Mouse (Mus musculus): ENCODE results near the gene Mgrn1. TPM values are rescaled to one million over a fixed set of nuclear protein-coding genes. Genes with fewer than 3 reads are reported as not detected.

The Mgrn1 gene
- total RNA-seq, 1 experiment from 2014 or later, result 85.4 TPM

GRCm38 (mm10) chr16:4942868-4943267 lies 56.8 kb downstream of the Mgrn1 start:
- no peak for DNase-seq

- DNase-seq, result no peak
Observed at GRCm38 (mm10) chr16:4943431-4943830, 57.4 kb downstream of the Mgrn1 start.

GRCm38 (mm10) chr16:4945415-4945814 lies 59.4 kb downstream of the Mgrn1 start:
- no peak for DNase-seq

- DNase-seq, result no peak
Observed at GRCm38 (mm10) chr16:4946155-4946554, 60.1 kb downstream of the Mgrn1 start.

GRCm38 (mm10) chr16:4947378-4947777 lies 61.3 kb downstream of the Mgrn1 start:
- DNase-seq, result no peak

GRCm38 (mm10) chr16:4956609-4957008 lies 70.6 kb downstream of the Mgrn1 start:
- no peak for DNase-seq

GRCm38 (mm10) chr16:4957446-4957845 lies 71.4 kb downstream of the Mgrn1 start:
- DNase-seq, result no peak

GRCm38 (mm10) chr16:4960260-4960659 lies 74.2 kb downstream of the Mgrn1 start:
- DNase-seq, result no peak

GRCm38 (mm10) chr16:4963346-4963745 lies 77.3 kb downstream of the Mgrn1 start:
- no peak for DNase-seq

GRCm38 (mm10) chr16:4963797-4964709 lies 78.0 kb downstream of the Mgrn1 start, which contains the start of gene Anks3:
Anks3 (minus strand) TSS chr16:4964205.
- peak; percentile 97 for DNase-seq

GRCm38 (mm10) chr16:4964731-4965391 lies 78.8 kb downstream of the Mgrn1 start:
- no peak for DNase-seq

GRCm38 (mm10) chr16:4965392-4966129 lies 79.5 kb downstream of the Mgrn1 start:
- DNase-seq, result no peak

GRCm38 (mm10) chr16:4968426-4968825 lies 82.4 kb downstream of the Mgrn1 start:
- no peak for DNase-seq

- DNase-seq, result no peak
Observed at GRCm38 (mm10) chr16:4969055-4969843, 83.2 kb downstream of the Mgrn1 start.

GRCm38 (mm10) chr16:4971626-4972025 lies 85.6 kb downstream of the Mgrn1 start:
- DNase-seq, result no peak

- DNase-seq, result no peak
Observed at GRCm38 (mm10) chr16:4974521-4974920, 88.5 kb downstream of the Mgrn1 start.

GRCm38 (mm10) chr16:4976180-4976579 lies 90.1 kb downstream of the Mgrn1 start:
- no peak for DNase-seq

- no peak for DNase-seq
Observed at GRCm38 (mm10) chr16:4978275-4979051, 92.4 kb downstream of the Mgrn1 start.

GRCm38 (mm10) chr16:4979755-4980380 lies 93.8 kb downstream of the Mgrn1 start:
- no peak for DNase-seq

- no peak for DNase-seq
Observed at GRCm38 (mm10) chr16:4984717-4985116, 98.7 kb downstream of the Mgrn1 start.

Data from adrenal gland, postnatal 25 days (tissue).